Mouse (Mus musculus) neutrophil, adult 65 days (primary cell): ENCODE data around the gene Entpd8. TPM values are rescaled to one million over a fixed set of nuclear protein-coding genes. Genes with fewer than 3 reads are reported as not detected.

Experiments used
- total RNA-seq: library from RNA; stranded (reverse); gene quantifications from 2 replicates; pipeline ENCODE4 v1.2.4, GENCODE M21; 2023

The Entpd8 gene
- not detected in 2 replicates for total RNA-seq

DNA sequence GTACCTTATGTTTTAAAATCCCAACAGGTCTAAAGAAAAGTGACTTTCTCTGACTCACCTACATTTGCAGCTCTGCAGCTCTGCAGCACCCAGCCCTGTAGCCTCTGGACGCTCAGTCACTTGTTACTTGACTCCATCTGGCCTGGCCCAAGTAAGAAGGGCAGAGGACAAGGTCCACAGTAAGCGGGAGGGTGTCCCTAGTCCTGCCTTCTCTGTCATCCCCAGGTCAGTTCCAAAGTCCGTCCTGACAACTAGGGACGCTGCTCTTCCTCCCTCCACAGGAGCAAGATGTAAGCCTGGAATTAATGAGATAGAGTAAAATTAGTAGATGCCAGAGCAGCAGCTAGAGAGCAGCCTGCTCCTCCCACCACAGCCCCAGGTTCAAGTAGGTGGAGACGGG is at the start of gene Entpd8:
Gene Entpd8, plus strand, starts transcription at position 229 of the 400 bp plus-strand sequence.

DNA sequence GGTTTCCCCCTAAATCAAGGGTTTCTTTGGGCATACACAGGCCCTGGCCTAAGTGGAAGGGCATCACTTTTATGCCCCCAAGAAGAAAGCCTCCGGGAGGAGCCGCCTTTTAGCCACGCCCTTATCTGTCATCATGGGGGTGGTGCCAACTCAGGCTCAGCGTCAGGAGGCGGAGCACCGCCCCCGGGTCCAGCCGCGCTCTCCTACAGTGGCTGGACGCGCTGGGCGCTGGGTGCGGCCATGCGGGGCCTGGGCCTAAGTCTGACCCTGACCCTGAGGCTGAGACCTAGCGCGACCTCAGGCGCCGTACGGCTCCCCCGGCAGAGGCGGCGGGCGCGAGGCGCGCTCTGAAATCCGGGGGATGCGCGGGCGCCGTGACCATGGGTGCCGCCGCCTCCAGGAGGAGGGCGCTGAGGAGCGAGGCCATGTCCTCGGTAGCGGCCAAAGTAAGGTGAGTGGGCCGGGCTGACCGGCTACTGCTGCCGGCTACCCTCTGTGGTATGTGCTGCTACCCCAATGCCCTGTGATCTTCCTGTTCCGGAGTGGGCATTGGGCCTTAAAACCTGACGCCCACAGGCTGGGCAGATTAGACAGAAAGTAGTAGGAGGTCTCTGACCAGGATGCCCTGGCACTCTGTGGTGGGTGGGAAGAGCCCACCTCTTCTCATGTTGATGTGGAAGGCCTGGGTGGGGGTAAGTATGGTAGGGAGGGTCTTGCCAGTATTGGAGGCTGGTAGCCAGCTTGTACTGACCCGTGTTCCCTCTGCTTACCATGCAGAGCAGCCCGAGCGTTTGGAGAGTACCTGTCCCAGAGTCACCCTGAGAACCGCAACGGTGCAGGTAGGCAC is 25.7 kb upstream of the Entpd8 start, which contains the start of gene Nsmf:
Gene Nsmf, plus strand, starts transcription at position 135 of the 847 bp plus-strand sequence.

GRCm38 (mm10) chr2:25095109-25095850 is 15.2 kb downstream of the Entpd8 start, which contains the start of gene Noxa1:
Noxa1 (minus strand) TSS chr2:25095149.

Other genes starting within 250 kb of the Entpd8 start
- 45.4 and 58.3 TPM in 2 replicates for gene Ehmt1, start 160.7 kb upstream of the Entpd8 start, total RNA-seq
- gene Arrdc1, start 145.1 kb upstream of the Entpd8 start, total RNA-seq, result 90.2 and 103 TPM in 2 replicates
- gene Zmynd19, start 130.5 kb upstream of the Entpd8 start, total RNA-seq, result 5.5 and 8.7 TPM in 2 replicates
- 2.2 and 2.9 TPM in 2 replicates for gene Dph7, start 117.9 kb upstream of the Entpd8 start, total RNA-seq
- gene Mrpl41, start 105.2 kb upstream of the Entpd8 start, total RNA-seq, result 22.6 and 25.4 TPM in 2 replicates
- 177 and 296 TPM in 2 replicates for gene Pnpla7, start 104.3 kb upstream of the Entpd8 start, total RNA-seq
- gene Nsmf, start 25.9 kb upstream of the Entpd8 start, total RNA-seq, result 13.3 and 21.1 TPM in 2 replicates
- gene Noxa1, start 14.8 kb downstream of the Entpd8 start, total RNA-seq, result not detected in 2 replicates
- 0.47 and 0.79 TPM in 2 replicates for gene Nrarp, start 100.5 kb downstream of the Entpd8 start, total RNA-seq
- gene Tor4a, start 116.6 kb downstream of the Entpd8 start, total RNA-seq, result 33.2 and 33.9 TPM in 2 replicates
- gene Nelfb, start 131.2 kb downstream of the Entpd8 start, total RNA-seq, result 40.8 and 59.3 TPM in 2 replicates
- gene Stpg3, start 134.3 kb downstream of the Entpd8 start, total RNA-seq, result not detected in 2 replicates
- not detected in 2 replicates for gene Fam166a, start 138.4 kb downstream of the Entpd8 start, total RNA-seq
- 227 and 252 TPM in 2 replicates for gene Tubb4b, start 144.4 kb downstream of the Entpd8 start, total RNA-seq
- gene Slc34a3, start 154.1 kb downstream of the Entpd8 start, total RNA-seq, result not detected in 2 replicates
- not detected in 2 replicates for gene Rnf224, start 156.5 kb downstream of the Entpd8 start, total RNA-seq
- 0.57 TPM in 1 of 2 replicates, not detected in the other for gene Rnf208, start 162.0 kb downstream of the Entpd8 start, total RNA-seq
- gene Cysrt1, start 162.1 kb downstream of the Entpd8 start, total RNA-seq, result not detected in 2 replicates
- 3.1 and 5.6 TPM in 2 replicates for gene AL732309.1, start 166.6 kb downstream of the Entpd8 start, total RNA-seq
- gene Tmem203, start 175.1 kb downstream of the Entpd8 start, total RNA-seq, result 18.5 and 30.7 TPM in 2 replicates
- 7.5 and 9.1 TPM in 2 replicates for gene Tprn, start 182.3 kb downstream of the Entpd8 start, total RNA-seq
- 52.4 and 52.7 TPM in 2 replicates for gene Ssna1, start 192.1 kb downstream of the Entpd8 start, total RNA-seq
- gene Anapc2, start 192.2 kb downstream of the Entpd8 start, total RNA-seq, result 71.6 and 79.3 TPM in 2 replicates
- not detected in 2 replicates for gene Tmem210, start 207.8 kb downstream of the Entpd8 start, total RNA-seq
- gene Lrrc26, start 209.6 kb downstream of the Entpd8 start, total RNA-seq, result not detected in 2 replicates
- gene Grin1, start 238.9 kb downstream of the Entpd8 start, total RNA-seq, result not detected in 2 replicates